Mouse (Mus musculus) CD4-positive, CD25-positive, alpha-beta regulatory T cell, adult 4 months (primary cell): ENCODE measurements around the gene Nat9. TPM values are rescaled to one million over a fixed set of nuclear protein-coding genes. Genes with fewer than 3 reads are reported as not detected.

ENCODE experiments used
- ATAC-seq: one replicate; pipeline ENCODE4 v1.8.0; 2017
- polyA plus RNA-seq, 2 experiments: library from polyadenylated mRNA; unstranded; fragments of 100-300 nt; shearing (Covaris generic); gene quantifications; one replicate each; pipeline ENCODE4 v1.2.1; 2017

Gene Nat9
- polyA plus RNA-seq, 2 experiments from 2014 or later, result 12.1 to 18.1 TPM

DNA sequence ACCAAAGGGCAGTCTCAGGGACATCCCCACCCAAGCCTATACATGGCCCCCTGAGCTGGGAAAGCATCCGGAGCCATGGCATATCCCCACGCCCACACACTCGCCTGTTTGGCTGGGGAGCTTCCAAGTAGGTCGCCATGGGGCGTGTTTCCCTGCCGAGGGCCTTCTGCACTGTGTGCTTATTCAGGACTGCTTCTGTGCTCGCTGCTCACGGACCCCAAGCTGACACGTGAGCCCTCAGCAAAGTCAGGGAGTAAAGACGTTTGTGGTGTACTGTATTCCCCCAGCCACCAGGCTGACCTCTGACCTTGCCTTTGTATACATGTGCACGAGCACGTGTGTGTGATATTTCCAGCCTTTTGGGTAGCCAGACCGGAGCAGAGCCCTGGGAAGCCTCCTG, 24.5 kb upstream of the Nat9 start:
- no peak for ATAC-seq

DNA sequence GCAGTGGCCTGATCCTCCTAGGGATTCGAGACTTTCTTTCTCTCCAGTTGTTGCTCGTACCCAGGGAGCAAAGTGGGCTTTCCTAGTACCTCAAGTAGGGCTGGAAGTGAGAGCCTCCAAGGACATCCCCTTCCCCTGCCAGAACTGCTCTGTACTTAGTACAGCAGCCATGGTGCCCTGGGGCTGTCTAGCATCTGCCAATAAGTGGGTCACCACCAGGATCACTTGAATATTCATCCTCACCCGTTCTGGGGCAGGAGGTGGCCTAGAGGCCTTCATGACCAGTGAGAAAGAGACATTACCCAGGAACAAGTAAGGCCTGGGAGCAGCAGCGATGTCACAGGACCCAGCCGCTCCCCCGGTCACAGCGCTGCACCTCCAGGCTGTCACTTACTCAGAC, 22.3 kb upstream of the Nat9 start:
- no peak for ATAC-seq

DNA sequence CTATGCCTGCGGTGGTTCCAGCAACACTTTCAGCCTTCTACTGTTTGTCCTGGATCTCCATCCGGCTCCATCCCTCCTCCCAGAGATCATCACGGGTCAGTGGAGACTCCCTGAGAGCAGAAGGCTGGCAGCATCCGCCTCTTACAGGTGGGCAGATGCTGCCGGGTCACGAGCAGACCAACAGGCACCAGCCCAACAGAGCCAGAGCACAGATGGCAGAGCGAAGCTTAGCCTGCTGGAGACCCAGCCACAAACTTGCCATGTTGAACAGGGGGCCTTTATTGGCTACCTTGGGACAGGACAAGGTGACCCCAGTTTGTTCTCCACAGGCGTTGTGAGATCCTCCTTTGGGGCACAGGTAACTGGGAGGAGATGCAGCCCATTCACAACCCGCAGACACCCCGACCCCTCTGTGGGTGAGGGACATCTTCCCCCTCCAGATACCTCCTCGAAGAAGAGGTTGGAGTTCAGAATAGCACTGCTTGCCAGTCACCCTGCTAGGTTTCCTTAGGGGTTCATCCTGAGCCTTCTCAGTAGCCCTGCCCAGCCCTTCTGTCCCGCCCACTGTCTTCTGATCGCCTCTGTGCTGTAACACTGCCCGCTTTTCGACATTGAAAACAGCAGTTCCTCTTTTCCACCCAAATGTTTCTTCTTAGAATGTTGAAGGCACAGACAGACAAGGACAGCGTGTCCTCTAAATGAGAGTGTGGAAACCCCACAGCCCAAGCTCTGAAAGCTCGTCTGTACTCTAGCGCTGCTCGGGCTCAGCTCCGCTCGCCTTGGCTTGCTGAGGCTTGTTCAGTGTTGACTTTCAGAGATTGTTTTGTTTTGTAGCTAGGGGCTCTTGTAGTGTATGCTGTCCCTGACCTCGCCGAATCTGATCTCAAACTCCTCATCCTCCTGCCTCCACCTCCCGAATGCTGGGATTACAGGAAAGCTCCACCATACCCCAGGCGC, 21.4 kb upstream of the Nat9 start:
- no peak for ATAC-seq

DNA sequence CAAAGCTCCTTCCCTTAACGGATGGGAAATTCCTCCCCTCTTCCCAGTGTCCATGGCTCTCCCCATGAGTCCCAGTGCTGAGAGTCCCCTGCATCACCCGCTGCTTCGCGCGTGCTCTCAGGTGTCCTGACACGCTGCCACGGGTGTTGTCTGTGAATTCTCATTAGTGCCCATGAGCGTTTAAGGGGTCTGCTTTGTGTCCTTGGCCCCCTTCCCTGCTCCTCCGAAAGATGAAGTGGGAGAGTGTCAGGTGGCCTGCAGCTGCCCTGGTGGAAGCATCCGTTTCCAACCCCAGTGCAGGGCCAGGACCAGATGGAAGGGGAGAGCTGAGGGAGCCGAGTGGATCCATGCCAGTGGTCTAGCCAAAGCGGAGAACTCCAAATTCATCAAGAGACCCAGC, 20.5 kb upstream of the Nat9 start:
- no peak for ATAC-seq

DNA sequence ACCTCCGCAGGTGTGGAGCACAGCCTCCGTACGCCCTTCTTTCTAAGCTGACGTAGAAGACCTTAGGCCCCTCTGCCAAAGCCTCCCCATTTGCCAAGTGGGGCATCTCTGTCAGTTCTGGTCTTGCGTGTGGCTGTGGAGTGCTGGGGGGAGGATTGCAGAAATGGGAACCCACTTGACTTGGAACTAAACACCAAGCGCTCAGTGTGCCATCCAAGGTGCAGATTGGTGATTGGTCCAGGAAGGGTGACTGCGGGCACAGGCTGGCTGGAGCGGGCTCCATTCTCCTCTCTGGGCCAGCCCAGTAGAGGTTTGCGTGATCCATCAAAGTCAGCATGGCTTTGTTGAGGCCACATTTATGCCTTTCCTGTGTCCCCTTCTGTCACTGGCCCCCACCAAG, 15.1 kb upstream of the Nat9 start:
- ATAC-seq, result no peak

DNA sequence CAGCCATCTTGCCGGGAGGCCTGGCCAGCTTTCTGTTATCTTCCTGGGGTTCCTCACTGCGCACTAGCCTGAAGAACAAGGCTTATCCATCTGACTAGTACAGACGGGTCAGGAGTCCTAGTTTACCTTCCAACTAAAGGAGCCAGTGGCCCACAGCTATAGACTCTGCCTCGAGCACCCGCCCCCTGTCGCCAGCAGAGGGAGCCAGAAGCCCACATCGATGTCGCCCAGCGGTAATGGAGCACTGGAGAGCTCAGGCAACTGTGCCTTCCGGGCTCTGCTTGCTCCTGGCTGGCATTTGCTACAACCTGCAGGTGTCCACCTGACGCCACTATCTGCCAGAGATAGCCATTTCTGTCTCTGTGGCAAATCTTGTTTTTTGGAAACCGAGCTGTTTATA, 14.7 kb upstream of the Nat9 start:
- peak; percentile 53 for ATAC-seq

DNA sequence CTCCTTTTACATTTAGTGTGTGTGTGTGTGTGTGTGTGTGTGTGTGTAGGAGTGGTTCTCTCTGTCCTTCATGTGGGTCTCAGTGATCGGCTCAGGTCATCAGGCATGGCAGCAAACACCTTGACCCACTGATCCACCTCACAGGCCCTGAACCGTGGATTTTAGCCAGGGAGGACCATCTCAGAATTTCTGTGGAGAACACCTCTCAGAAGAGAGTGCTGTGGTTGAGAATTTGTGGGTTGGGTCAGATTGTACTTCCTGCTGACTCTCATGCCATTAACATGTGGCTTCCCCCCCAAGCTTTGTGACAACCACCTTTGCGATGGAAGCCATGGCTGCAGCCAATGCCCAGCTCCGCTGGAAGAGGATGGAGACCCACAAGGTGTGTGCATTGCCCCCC, 12.9 kb upstream of the Nat9 start:
- no peak for ATAC-seq

DNA sequence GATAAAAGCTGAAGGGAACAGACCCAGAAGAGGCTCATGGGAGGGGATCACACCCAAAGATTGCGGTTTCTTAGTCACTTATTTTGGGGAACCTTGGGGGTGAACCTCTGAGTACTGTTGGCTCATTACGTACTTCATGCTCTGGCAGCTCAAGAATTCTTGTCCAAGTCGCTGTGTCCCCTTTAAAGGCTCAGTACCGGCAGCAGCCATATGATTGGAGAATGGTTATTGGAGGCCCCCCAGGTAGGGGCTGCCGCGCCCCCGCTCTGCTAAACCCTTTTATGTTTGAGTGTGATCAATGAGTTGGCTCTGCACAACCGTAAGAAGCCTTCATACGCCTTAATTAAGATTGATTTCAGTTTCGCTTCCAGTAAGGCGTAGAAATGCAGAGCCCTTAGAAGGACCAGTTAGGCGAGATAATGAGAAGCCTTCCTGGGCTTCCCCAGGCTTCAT, 11.3 kb upstream of the Nat9 start:
- ATAC-seq, result peak; percentile 85

DNA sequence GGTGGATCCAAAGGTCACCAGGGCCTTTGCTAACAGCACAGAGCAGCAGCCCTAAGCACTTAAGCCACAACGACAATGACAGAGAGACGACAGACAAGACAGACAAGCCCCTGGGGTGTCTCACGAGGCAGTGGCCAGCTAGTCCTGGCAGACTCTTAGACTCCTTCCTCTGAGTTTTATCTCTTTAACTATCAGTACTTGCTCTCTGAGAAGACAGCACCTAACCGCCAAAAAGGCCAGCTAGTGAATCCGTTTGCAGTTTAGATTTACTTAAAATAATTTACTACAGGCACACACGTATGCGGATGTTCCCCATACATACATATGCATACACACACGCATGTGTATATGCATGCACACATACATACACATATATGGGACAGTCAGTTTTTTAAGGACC, 9.9 kb upstream of the Nat9 start:
- ATAC-seq, result no peak

DNA sequence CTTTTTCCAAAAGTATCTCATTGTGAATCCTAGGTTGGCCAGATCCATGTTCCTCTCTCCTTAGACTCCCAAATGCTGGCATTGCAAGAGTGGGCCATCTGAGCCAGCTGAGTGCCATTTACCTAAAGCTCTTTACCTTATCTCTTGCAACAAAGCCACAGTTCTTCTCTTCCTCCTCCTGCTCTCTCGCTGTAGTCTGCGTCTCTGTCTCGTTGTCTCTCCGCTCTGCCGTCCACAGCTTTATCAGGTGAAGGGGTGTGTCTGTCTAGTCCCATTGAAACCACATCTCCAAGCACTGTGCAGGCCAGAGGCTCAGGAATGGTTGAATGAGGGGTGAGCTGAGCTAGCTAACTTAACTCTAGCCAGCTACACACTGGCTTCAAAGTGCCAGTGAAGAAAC, 8.3 kb upstream of the Nat9 start:
- ATAC-seq, result no peak

DNA sequence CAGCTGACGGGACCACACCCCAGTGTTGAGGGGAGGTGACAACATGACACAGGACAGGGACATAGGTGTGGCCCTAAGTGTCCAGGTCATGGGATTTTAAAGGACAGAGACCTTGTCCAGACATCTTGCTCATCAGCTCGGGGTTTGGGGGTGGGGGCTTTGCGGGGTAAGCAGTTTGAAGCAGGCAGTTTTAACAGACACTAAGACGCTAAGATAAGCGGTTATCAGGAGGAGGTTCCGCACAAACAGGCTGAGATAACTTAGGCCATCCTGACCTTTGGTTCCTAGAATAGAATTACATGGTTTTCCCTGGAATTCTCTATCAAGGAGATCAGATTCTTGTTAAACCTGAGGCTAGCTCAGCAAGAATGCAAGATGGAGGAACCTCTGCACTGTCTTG, 7.0 kb upstream of the Nat9 start:
- no peak for ATAC-seq

DNA sequence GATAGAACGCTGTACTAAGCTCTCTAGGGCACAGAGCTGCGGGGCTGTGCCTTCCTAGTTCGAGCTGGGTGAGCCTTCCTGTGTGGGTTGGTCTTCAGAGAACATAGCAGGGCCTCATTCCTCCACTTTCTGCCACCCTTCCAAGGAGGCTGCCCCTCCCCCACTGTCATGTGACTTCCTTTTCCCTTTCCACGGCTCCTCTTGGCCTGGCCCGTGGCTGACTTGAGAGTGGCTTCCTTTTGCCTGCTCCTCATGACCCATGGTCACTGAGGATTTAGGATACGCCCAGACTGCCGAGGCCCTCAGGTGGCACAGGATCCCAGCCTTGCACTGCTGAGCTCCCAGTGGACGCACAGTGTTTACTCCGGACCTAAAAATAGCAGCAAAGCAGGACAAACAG, 4.5 kb upstream of the Nat9 start:
- ATAC-seq, result no peak

DNA sequence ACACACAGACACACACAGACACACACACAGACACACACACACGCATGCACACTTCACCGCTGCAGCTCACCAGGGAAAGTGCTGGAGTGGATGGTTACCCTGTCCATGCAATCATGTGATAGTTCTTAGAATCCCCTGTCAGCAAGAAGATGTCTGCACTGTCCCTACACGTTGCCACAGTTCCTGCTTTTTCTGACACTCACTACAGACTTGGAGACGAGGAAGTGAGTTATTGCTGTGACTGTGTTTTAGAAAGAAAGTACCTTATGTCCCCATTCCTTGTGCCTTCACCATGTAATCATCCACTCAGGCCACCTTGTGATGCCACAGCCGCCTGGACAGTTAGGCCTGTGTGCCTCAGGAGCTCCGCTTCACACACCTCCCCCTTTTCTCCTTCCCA, 1.6 kb upstream of the Nat9 start:
- ATAC-seq, result no peak

DNA sequence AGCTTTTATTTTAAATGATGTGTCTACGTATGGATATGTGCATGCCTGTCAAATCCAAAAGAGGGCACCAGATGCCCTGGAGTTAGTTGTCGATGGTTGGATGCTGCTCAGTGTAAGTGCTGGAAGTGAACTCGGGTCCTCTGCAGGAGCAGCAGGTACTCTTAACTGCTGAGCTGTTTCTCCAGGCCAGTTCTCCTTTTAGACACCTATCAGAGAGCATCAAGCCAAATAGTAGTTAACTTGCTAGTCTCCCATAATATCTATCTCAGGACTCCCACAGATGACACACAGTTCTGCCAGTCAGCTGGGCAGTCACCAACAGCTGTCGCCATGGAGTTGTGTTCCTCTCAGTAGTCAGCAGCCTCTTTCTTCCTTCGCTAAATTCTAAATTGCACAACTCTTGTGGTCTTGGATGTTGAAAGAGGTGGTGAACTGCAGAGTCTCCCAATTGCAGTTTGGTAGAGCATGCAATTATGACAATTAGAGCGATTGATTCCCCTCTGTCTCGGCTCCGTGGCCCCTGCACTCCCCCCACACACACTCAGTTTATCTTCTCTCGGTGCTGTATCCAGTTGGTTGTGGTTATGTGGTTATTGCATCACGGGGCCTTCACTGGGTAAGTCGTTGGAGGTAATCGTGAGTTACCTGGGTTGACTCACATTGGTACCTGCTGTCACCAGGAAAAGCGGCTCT, 1.0 kb upstream of the Nat9 start:
- ATAC-seq, result no peak

DNA sequence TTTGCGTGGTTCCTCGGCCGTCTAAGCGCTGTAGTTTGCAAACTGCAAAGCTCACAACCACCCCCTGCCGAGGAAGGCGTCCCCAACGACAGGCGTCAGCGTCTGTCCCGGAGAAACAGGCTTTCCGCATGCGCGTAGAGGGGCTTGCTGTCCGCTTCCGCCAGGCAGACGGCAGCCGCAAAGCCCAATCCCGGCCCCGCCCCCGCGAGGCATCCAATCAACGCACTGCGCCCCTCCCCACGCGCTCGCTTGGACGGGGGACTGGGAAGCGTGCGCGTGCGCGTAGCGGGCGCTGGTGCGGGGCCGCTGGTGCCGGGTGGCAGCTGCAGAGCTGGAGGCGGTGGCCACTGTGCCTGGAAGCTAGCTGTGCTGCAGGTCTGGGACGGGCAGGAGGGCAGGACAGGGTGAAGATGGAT, 427 bp downstream of the Nat9 start, which contains the start of gene Tmem104:
Gene Tmem104 (plus strand): TSS at position 264 of the 416 bp plus-strand sequence.
- peak; percentile 84 for ATAC-seq

DNA sequence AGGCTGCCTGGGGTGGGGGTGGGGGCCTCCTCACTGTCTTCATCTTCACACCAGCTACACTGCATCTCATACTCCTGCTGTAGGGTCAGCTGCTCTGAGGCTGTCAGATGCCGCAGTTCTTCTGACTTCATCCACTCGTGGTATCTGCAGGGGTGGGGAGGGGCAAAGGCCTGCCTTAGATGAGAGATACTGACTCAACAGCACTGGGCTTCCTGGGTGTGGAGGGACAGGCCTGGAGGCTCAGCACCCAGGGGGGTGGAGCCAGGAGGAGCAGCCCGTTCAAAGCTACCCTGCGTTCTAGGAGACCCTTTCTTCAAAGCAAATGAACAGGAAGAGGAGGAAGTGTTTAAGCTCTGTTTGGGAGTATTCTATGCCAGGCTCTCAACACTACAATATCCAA, 2.7 kb downstream of the Nat9 start:
- peak; percentile 13 for ATAC-seq

DNA sequence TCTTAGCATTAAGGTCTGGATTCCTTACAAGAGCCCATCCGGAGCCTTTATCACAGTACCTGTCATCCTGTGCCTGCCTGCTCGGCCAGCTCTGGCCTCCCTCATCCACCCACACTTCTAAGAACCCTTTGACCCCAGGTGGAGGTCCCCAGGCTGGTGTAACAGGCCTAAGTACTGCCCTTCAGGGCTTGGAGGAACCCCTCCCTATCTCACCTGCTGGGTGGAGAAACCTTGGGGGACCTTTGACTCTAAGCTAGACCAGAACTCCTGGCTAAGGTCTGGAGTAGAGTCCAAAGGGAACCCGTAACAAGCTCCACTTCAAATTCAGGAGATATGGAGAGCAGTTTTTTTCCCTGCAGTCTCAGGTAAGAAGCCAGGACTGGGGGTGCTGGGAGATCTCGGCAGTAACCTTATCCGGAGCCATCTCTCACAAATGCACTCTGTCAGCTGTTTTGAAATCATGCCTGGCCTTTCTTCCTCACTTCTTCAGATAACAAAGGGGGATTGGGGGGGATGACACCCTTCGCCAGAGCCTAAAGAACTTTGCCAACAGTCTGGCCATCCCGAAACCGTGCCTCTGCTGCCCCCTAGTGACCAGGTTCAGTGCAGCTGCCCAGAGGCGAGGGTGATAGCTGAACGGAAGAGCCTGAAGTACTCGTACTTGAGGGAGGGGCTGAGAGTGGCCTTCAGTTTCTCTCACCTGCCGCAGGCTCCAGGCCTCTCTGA, 5.6 kb downstream of the Nat9 start:
- ATAC-seq, result peak; percentile 55

DNA sequence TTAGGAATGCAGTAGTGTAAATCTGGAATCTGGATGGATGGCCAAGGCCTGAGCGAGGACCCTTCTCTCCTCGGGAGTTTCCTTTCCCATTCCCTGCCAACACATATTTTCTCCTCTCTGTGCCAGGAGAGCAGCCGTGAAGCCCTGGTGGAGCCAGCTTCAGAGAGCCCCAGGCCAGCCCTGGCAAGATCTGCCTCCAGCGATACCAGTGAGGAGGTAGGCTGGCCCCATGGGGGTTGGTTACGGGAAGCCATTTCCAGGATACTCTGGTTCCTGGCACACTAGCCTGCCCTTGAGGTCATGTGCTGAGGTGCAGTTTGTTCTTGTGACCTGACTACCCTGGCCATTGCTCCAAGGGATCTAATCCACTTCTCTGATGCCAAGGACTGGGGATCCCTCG, 7.8 kb downstream of the Nat9 start:
- no peak for ATAC-seq

DNA sequence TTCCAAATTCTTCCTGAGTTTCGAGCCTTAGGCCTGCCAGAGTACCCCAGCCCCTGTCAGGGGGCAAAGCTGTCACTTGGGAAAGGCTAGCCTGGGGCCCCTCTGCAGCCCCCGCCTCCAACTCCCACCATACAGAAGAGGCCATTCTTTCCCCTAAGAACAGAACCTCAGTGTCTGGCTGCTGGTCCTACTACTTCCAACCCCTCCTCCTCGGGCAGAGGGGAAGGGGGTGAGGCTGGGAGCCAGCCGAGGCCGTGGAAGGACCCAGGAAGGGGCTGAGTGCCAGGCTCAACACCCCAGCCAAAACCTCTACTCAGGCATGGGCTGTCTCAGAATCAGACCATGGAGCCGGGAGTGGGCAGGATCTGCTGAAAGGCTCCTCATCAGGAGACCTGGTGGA, 8.5 kb downstream of the Nat9 start:
- no peak for ATAC-seq

DNA sequence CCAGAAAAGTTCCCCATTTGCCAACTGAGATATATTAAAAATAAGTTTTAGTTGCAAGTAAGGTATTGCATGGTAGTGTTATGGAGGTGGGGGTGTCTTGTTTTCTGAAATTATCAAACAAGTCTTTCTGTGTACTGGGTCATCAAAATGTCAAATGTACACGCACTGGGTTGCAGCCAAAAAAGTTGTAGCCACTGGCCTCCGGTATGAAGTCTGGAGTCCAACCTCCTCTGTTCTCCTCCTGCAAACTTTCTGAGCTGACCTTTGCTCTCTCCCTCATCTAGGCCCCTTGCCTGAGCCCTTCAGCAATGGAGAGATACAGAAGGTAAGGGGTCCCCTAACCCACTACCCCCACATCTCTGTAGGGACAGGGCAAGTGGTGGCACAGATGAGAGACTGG, 8.9 kb downstream of the Nat9 start:
- no peak for ATAC-seq

DNA sequence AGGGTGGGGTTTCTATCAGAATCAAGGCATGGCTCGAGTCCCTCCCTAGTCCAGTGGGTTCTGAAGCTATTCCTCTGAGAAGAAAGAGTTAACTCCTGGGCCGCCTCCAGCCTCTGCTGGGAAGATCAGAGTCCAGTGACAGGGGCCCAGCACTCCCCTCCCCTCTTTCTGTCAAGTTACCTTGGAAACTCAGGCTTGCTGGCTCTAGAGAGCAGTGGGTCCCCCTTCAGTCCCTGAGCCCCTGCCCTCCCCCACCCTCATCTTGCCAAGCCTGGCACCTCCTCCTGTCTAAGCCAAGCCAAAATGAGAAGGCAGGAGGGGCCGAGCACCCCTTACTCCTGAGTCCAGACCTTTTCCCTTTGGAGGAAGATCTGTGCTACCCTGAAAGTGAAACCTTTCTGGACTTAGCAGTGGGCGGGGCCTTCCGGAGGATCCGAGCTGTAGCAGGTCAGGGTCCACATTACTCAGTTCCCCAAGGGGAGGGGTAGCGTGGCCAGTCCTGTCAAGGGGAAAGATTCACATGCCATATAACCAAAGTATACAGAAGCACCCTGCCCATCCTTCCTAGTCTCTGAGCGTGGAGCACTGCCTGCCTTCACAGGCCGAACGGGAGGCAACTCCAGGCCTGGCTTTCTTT, 10.0 kb downstream of the Nat9 start:
- ATAC-seq, result no peak

DNA sequence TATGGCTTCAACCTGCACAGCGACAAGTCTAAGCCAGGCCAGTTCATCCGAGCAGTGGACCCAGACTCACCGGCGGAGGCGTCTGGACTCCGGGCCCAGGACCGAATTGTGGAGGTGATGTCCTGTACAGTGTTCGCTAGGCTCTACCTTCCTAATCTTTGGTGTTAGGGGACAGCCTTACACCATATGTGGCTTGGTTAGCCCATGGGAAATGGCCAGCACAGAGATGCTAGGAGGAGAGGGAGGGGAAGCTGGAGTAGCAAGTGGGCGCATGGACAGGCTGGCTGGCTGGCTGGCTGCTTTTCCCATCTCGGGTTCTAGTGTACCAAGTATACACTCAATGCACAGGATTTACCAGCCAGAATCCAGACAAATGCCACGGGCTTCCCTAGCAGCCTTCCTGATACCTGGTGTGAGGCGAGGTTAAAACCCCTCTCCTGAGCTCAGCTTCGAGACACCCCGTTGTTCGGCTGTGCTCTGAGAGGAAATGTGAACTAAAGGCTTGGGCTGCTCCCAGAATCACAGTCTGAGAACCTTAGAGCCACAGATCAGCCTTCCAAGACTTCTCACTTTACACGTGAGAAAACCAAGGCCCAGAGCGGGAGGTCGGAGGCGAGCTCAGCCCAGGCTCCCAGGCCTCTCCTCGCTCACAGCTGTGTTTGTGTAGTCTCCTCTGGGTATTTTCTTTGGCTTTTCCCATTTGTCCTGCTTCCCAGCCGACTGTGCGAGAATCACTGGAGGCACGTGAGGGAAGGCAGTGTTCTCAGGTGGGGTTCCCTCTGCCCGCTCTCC, 11.1 kb downstream of the Nat9 start:
- ATAC-seq, result no peak
